Mouse (Mus musculus) intestine, embryonic 16.5 days (tissue): ENCODE results near the gene Otop1. TPM values are rescaled to one million over a fixed set of nuclear protein-coding genes. Genes with fewer than 3 reads are reported as not detected.
A peak's percentile ranks its signal among the peaks of the same experiment; 100 is the strongest.

Experiments
- ATAC-seq: fragments of 200-750 bp; cut with Nextera tagmentation; 2 replicates; pipeline ENCODE4 v1.8.0; 2017; ENCODE audit warnings: moderate TSS enrichment, moderate library complexity
- H3K27ac ChIP-seq: fragments of 300-500 bp; sonication (generic); 2 replicates; pipeline ENCODE4 v1.5.1; 2014; ENCODE audit warnings: mild to moderate bottlenecking, low read length
- H3K27me3 ChIP-seq: fragments of 300-500 bp; sonication (generic); replicated peaks from 2 replicates; pipeline ENCODE4 v1.6.1; 2014; ENCODE audit warnings: low read length, control low read depth, mixed read lengths; ENCODE audit not compliant: control insufficient read depth, insufficient read depth
- H3K36me3 ChIP-seq: fragments of 300-500 bp; sonication (generic); 2 replicates; pipeline ENCODE4 v1.6.1; 2014; ENCODE audit warnings: low read length, control low read depth; ENCODE audit not compliant: control insufficient read depth, insufficient read depth
- H3K4me1 ChIP-seq: fragments of 300-500 bp; sonication (generic); 2 replicates; pipeline ENCODE4 v1.6.1; 2014; ENCODE audit warnings: low read length, control low read depth, mixed read lengths; ENCODE audit not compliant: control insufficient read depth, insufficient read depth
- H3K4me2 ChIP-seq: fragments of 300-500 bp; sonication (generic); 2 replicates; pipeline ENCODE4 v1.6.1; 2014; ENCODE audit warnings: low read depth, low read length, control low read depth
- H3K4me3 ChIP-seq: fragments of 300-500 bp; sonication (generic); 2 replicates; pipeline ENCODE4 v1.5.1; 2014; ENCODE audit warnings: mild to moderate bottlenecking, low read length
- H3K9ac ChIP-seq: fragments of 300-500 bp; sonication (generic); 2 replicates; pipeline ENCODE4 v1.6.1; 2014; ENCODE audit warnings: low read depth, low read length
- H3K9me3 ChIP-seq: fragments of 300-500 bp; sonication (generic); 2 replicates; pipeline ENCODE4 v1.6.1; 2016; ENCODE audit warnings: low read length, control low read depth; ENCODE audit not compliant: control insufficient read depth
- WGBS: fragments of 180-500 bp; shearing (Covaris S2); extraction: QIAGEN DNeasy Blood & Tissue Kit; methylation state at CpG from one replicate; pipeline ENCODE4 v1.1.7; 2014; 5-methylcytosine and 5-hydroxymethylcytosine counted together
- polyA plus RNA-seq: library from polyadenylated mRNA; unstranded; fragments of >200 nt; fragmentation: Nextera tagmentation; extraction: Ambion mirVana; gene quantifications from 2 replicates; pipeline ENCODE4 v1.2.1, GENCODE M21; 2015

Gene Otop1
- polyA plus RNA-seq: 0.04 TPM in 1 of 2 replicates, not detected in the other

- H3K27ac ChIP-seq: no peak within 1 kb of the TSS
- ATAC-seq: no peak
- H3K4me3 ChIP-seq: no peak within 1 kb of the TSS; the same call in 1 of the 2 replicates
- no peaks in the 10 kb centered on the region for H3K9me3 ChIP-seq
- WGBS: 7% methylated on average over 4 of the region's 4 CpGs
- no peak within 1 kb of the TSS for H3K4me2 ChIP-seq
- no peaks in the 10 kb centered on the region for H3K36me3 ChIP-seq
- H3K9ac ChIP-seq: no peak within 1 kb of the TSS
- peaks cover 7% of the 10 kb centered on the region for H3K4me1 ChIP-seq
- H3K27me3 ChIP-seq: peaks cover 48% of the 10 kb centered on the region
These were observed at the start of gene Otop1 for GRCm38 (mm10) chr5:38275771-38276170. Gene Otop1, plus strand, starts transcription at chr5:38275972.

- 69% methylated on average over 4 of the region's 4 CpGs for WGBS
- no peaks in the 10 kb centered on the region for H3K27me3 ChIP-seq
- H3K4me3 ChIP-seq: no peak overlapping the region
- H3K4me2 ChIP-seq: no peak overlapping the region
- H3K9me3 ChIP-seq: no peaks in the 10 kb centered on the region
- peaks cover 7% of the 10 kb centered on the region for H3K36me3 ChIP-seq
- ATAC-seq: no peak
- no peaks in the 10 kb centered on the region for H3K4me1 ChIP-seq
- no peak overlapping the region for H3K27ac ChIP-seq
- no peak overlapping the region for H3K9ac ChIP-seq
These were observed 40.4 kb upstream of the Otop1 start for GRCm38 (mm10) chr5:38235422-38235821.

GRCm38 (mm10) chr5:38236627-38237026 lies 39.1 kb upstream of the Otop1 start:
- H3K27ac ChIP-seq: no peak overlapping the region
- no peak overlapping the region for H3K4me3 ChIP-seq
- no peaks in the 10 kb centered on the region for H3K4me1 ChIP-seq
- 96% methylated on average over 2 of the region's 2 CpGs for WGBS
- ATAC-seq: no peak
- H3K9ac ChIP-seq: no peak overlapping the region
- H3K9me3 ChIP-seq: no peaks in the 10 kb centered on the region
- H3K27me3 ChIP-seq: no peaks in the 10 kb centered on the region
- H3K36me3 ChIP-seq: peaks cover 6% of the 10 kb centered on the region
- no peak overlapping the region for H3K4me2 ChIP-seq

- Histone ChIP-seq H3K4me3 (no peak overlapping the region), H3K27ac (no peak overlapping the region)
These were observed 34.9 kb upstream of the Otop1 start for GRCm38 (mm10) chr5:38240727-38241472.

GRCm38 (mm10) chr5:38241473-38241834 lies 34.3 kb upstream of the Otop1 start:
- H3K9ac ChIP-seq: no peak overlapping the region
- H3K27ac ChIP-seq: no peak overlapping the region
- 0 out of 2 replicates have a peak, but pooled peaks have one; percentile 11 for ATAC-seq
- whole genome bisulfite sequencing: 90% methylated on average over 3 of the region's 3 CpGs
- no peak overlapping the region for H3K4me3 ChIP-seq
- no peaks in the 10 kb centered on the region for H3K27me3 ChIP-seq
- H3K9me3 ChIP-seq: no peaks in the 10 kb centered on the region
- H3K36me3 ChIP-seq: no peaks in the 10 kb centered on the region
- no peaks in the 10 kb centered on the region for H3K4me1 ChIP-seq
- H3K4me2 ChIP-seq: no peak overlapping the region

More at GRCm38 (mm10) chr5:38240727-38241472, 34.9 kb upstream of the Otop1 start:
- H3K9ac ChIP-seq: no peak overlapping the region
- peak; percentile 48; the same call in 1 of the 2 replicates for ATAC-seq
- no peak overlapping the region for H3K4me2 ChIP-seq
- H3K27me3 ChIP-seq: no peaks in the 10 kb centered on the region
- no peaks in the 10 kb centered on the region for H3K9me3 ChIP-seq
- no peaks in the 10 kb centered on the region for H3K4me1 ChIP-seq
- no peaks in the 10 kb centered on the region for H3K36me3 ChIP-seq
- 43% methylated on average over 5 of the region's 5 CpGs for WGBS

- no peak overlapping the region for H3K9ac ChIP-seq
- H3K9me3 ChIP-seq: no peaks in the 10 kb centered on the region
- no peak overlapping the region for H3K4me2 ChIP-seq
- no peak overlapping the region for H3K4me3 ChIP-seq
- no peaks in the 10 kb centered on the region for H3K27me3 ChIP-seq
- ATAC-seq: no peak
- H3K36me3 ChIP-seq: no peaks in the 10 kb centered on the region
- H3K4me1 ChIP-seq: no peaks in the 10 kb centered on the region
- no peak overlapping the region for H3K27ac ChIP-seq
- WGBS: 87% methylated on average over 6 of the region's 6 CpGs
These were observed 33.8 kb upstream of the Otop1 start for GRCm38 (mm10) chr5:38241966-38242365.

GRCm38 (mm10) chr5:38255195-38255594 lies 20.6 kb upstream of the Otop1 start:
- WGBS: 43% methylated on average over 4 of the region's 4 CpGs
- Histone ChIP-seq H3K4me1 (no peaks in the 10 kb centered on the region), H3K9me3 (no peaks in the 10 kb centered on the region), H3K27ac (no peak overlapping the region), H3K4me3 (no peak overlapping the region), H3K4me2 (no peak overlapping the region), H3K9ac (no peak overlapping the region), H3K27me3 (no peaks in the 10 kb centered on the region), H3K36me3 (no peaks in the 10 kb centered on the region)
- no peak for ATAC-seq

- Histone ChIP-seq H3K4me1 (no peaks in the 10 kb centered on the region), H3K4me3 (no peak overlapping the region), H3K27ac (no peak overlapping the region), H3K9ac (no peak overlapping the region), H3K36me3 (no peaks in the 10 kb centered on the region), H3K27me3 (no peaks in the 10 kb centered on the region), H3K9me3 (no peaks in the 10 kb centered on the region), H3K4me2 (no peak overlapping the region)
- 65% methylated on average over 3 of the region's 3 CpGs for WGBS
- no peak for ATAC-seq
These were observed 20.1 kb upstream of the Otop1 start for GRCm38 (mm10) chr5:38255644-38256043.

GRCm38 (mm10) chr5:38256551-38256950 lies 19.2 kb upstream of the Otop1 start:
- Histone ChIP-seq H3K9ac (no peak overlapping the region), H3K27me3 (no peaks in the 10 kb centered on the region), H3K4me3 (no peak overlapping the region), H3K4me2 (no peak overlapping the region), H3K9me3 (no peaks in the 10 kb centered on the region), H3K36me3 (no peaks in the 10 kb centered on the region), H3K4me1 (peaks cover 4% of the 10 kb centered on the region; the same call in 1 of the 2 replicates), H3K27ac (no peak overlapping the region)
- WGBS: 77% methylated on average over 1 of the region's 1 CpGs
- ATAC-seq: no peak
